14 mouse cellular contexts compared by ENCODE assay signal in the genomic region with DNA sequence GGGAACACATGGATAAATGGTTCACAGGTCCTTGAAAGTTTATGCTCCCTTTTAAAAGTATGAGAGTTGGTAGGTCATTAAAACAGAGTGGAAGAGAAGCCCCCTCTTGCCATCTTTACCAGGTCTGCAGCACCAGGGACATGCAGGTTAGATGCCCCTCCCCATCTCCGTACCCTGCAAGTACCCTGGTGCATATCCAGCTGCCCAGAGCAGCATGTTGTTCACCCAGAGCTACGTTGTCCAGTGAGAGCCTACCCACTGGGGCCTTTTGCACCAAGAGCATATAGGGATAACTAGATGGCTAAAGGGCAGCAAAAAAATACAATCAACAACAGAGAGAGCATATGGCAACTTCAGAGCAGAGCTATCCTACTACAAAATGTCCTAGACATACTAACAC.
"Had no signal": no experiment of that assay in that cellular context is flagged by ENCODE, and none has a peak within 500 bp of the region (broad histone marks: within the 10 kb centered on the region; RNA-seq: fewer than 3 reads in every experiment).

No protein-coding gene starts in this region.

- DNase-seq: heart, postnatal 10 days; heart, postnatal 14 days; heart, postnatal 4 days; kidney, adult 11 months; kidney, adult 18-20 months; kidney, adult 2 months; kidney, adult 8-10 months; kidney, adult 9 months; kidney, postnatal 10 days; kidney, postnatal 14 days; kidney, postnatal 36 days; kidney, postnatal 4 days; layer of hippocampus, adult 9-11 months; layer of hippocampus, postnatal 36 days had no signal
